Mouse (Mus musculus): ENCODE measurements at regions not wholly inside any gene's neighbourhood (a gene's known extent, or its start where the extent isn't known, plus 50 kb on each side); places are given as distances from the start of the nearest gene placed in this dataset.
A peak's percentile ranks its signal among the peaks of the same experiment; 100 is the strongest.

DNA sequence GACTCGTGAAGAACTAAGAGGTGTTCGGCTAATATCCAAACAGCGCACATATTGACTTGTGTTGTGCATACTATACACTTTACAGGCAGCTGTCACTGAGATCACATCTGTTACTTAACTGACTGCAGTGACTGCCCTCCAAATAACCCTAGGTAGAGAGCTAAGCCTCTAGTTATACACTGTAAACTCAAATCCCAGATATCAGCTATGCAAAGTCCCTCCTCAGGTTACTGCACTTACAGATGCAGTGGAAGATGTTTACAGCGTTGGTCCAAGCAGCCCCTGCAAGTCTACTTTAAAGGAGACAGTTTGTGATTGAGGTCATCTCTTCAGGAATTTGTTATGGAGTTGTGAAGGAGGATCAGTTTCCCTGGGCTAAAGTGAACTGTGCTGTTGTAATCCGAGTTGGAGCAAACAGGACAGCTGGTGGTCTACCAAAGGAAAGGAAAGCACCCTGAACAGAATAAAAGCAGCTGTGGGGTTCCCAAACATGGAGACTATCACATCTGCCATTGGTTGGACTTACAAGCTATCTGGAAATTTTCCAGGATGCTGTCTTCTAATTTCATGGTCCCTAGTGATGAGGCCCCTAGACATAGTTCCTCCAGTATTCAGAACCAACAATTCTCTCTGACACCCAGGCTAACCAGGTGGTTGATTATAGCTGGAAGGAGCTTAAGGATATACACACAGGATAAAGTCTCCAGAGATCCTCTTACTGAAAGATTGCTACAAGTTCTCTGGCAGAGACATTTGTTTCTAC is 108.7 kb upstream of the Stk26 start:
- no peaks in the 10 kb centered on the region for H3K27me3 ChIP-seq (ENCODE audit: control insufficient read depth, insufficient read depth, insufficient read length)
- no peaks in the 10 kb centered on the region for H3K79me2 ChIP-seq (ENCODE audit: control insufficient read depth, insufficient read depth)
- H3K36me3 ChIP-seq (ENCODE audit: control insufficient read depth, insufficient read depth) = no peaks in the 10 kb centered on the region
- H3ac ChIP-seq (ENCODE audit: control insufficient read depth, insufficient read length) = no peak overlapping the region
- no peak overlapping the region for H3K4me2 ChIP-seq (ENCODE audit: low read depth)
- TF ChIP-seq MYOD1 (IDR thresholded peaks at IDR 0.05; ENCODE audit: control insufficient read depth in 1 of 3, insufficient read length in 2 of 3, low read depth in 2 of 3) = peak in 1 of 3 experiments; percentile 5
- no peak for TF ChIP-seq E2F4 (IDR thresholded peaks at IDR 0.05; ENCODE audit: insufficient read depth)
- H3K4me3 ChIP-seq = no peak overlapping the region

- no peak overlapping the region for H3ac ChIP-seq (ENCODE audit: control insufficient read depth, insufficient read length)
- no peaks in the 10 kb centered on the region for H3K79me2 ChIP-seq (ENCODE audit: control insufficient read depth, insufficient read depth)
- no peaks in the 10 kb centered on the region for H3K36me3 ChIP-seq (ENCODE audit: control insufficient read depth, insufficient read depth)
- H3K4me2 ChIP-seq (ENCODE audit: low read depth) = no peak overlapping the region
- TF ChIP-seq SRF (IDR thresholded peaks at IDR 0.05; ENCODE audit: control insufficient read depth, insufficient read length, low read depth) = no peak
- no peak for TF ChIP-seq MYOG (IDR thresholded peaks at IDR 0.05; ENCODE audit: control insufficient read depth in 1 of 3, insufficient read depth in 1 of 3, insufficient read length in 2 of 3, low read depth in 2 of 3)
- TF ChIP-seq REST (IDR thresholded peaks at IDR 0.05; ENCODE audit: insufficient read depth, insufficient read length) = no peak
- no peak for TF ChIP-seq MYOD1 (IDR thresholded peaks at IDR 0.05; ENCODE audit: control insufficient read depth in 1 of 3, insufficient read length in 2 of 3, low read depth in 2 of 3)
- TF ChIP-seq CEBPB (IDR thresholded peaks at IDR 0.05; ENCODE audit: insufficient read depth, poor library complexity, severe bottlenecking) = no peak
- no peak for TF ChIP-seq E2F4 (IDR thresholded peaks at IDR 0.05; ENCODE audit: insufficient read depth)
- TF ChIP-seq POLR2A (IDR thresholded peaks at IDR 0.05; ENCODE audit: insufficient read length, low read depth) = no peak
- no peak for TF ChIP-seq TCF12 (IDR thresholded peaks at IDR 0.05; ENCODE audit: insufficient read depth, poor library complexity, severe bottlenecking)
- no peak for TF ChIP-seq USF1 (IDR thresholded peaks at IDR 0.05; ENCODE audit: low read depth)
- no peak for TF ChIP-seq MAX (IDR thresholded peaks at IDR 0.05; ENCODE audit: low read depth)
- no peak for TF ChIP-seq TCF3 (IDR thresholded peaks at IDR 0.05; ENCODE audit: insufficient read length, low read depth)
- H3K27me3 ChIP-seq (ENCODE audit: control insufficient read depth, insufficient read depth, insufficient read length) = no peaks in the 10 kb centered on the region
- no peak overlapping the region for H3K4me3 ChIP-seq
Observed at GRCm38 (mm10) chrX:50753459-50753858, 87.4 kb upstream of the Stk26 start.

Data from myocyte (in vitro differentiated cells).